Mouse (Mus musculus) ES-Bruce4 (cell line): ENCODE results near the gene Gm21818.
"Not testable (repeated sequence)": the region's sequence is repeated elsewhere in the genome, so short reads cannot be mapped to it uniquely, and the experiment has no call there.

Source experiments
- CTCF ChIP-seq: IDR thresholded peaks from one replicate; pipeline ENCODE4 v1.8.1; 2011; ENCODE audit warnings: low read depth, low read length
- POLR2A ChIP-seq: IDR thresholded peaks from one replicate; pipeline ENCODE4 v1.8.1; 2011; ENCODE audit warnings: low read length; ENCODE audit not compliant: insufficient read depth

DNA sequence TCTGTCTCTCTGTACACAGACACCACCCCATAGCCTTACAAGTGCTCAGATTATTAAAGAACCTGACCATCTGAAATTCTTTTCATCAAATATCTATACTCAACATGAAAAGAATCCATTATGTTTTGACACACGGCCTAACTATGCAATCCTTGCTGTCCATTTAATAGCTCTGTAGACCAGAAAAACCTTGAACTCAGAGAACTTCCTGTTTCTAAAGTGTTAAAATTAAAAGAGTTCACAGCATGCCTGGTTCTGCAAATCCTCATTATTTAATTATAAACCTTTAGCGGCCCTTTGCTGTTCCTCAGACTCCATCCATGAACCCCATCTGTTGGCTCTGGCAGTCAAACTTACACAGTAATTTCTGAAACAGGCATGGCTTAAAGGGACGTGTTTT, 29.9 kb upstream of the Gm21818 start:
- not testable (repeated sequence) for TF ChIP-seq CTCF, POLR2A
